Mouse (Mus musculus) spleen, adult 10 weeks (tissue): ENCODE measurements around the gene Ppt2. TPM values are rescaled to one million over a fixed set of nuclear protein-coding genes. Genes with fewer than 3 reads are reported as not detected.

Experiments used
- polyA plus RNA-seq: library from polyadenylated mRNA; stranded (reverse); fragments of 350-450 nt; fragmentation: Illumina TruSeq; extraction: RNeasy Lipid Tissue Mini Kit (QIAGEN cat#74804); gene quantifications from one replicate; pipeline ENCODE4 v1.2.3, GENCODE M21; 2015; ENCODE audit warnings: low replicate concordance; ENCODE audit not compliant: insufficient read depth

Gene Ppt2
- polyA plus RNA-seq, result 30.0 TPM

GRCm38 (mm10) chr17:34627943-34628643 is at the start of gene Ppt2:
Gene Ppt2, minus strand, starts transcription at chr17:34628510.

GRCm38 (mm10) chr17:34670235-34670634 is 41.9 kb upstream of the Ppt2 start, which contains the start of gene Tnxb:
Gene Tnxb, plus strand, starts transcription at chr17:34670535.

GRCm38 (mm10) chr17:34646906-34647787 is 18.8 kb upstream of the Ppt2 start, which contains the start of gene Atf6b:
Gene Atf6b, plus strand, starts transcription at chr17:34647146.

GRCm38 (mm10) chr17:34644608-34645007 is 16.3 kb upstream of the Ppt2 start, which contains the start of gene Fkbpl:
Gene Fkbpl, plus strand, starts transcription at chr17:34644764.

GRCm38 (mm10) chr17:34629221-34629751 is 976 bp upstream of the Ppt2 start, which contains the start of gene Prrt1:
Gene Prrt1, plus strand, starts transcription at chr17:34629533.

GRCm38 (mm10) chr17:34615871-34616270 is 12.4 kb downstream of the Ppt2 start, which contains the start of gene Egfl8:
Gene Egfl8, minus strand, starts transcription at chr17:34615971.

GRCm38 (mm10) chr17:34604061-34604508 is 24.2 kb downstream of the Ppt2 start, which contains the start of gene Agpat1:
Gene Agpat1, plus strand, starts transcription at chr17:34604262.

GRCm38 (mm10) chr17:34603375-34604060 is 24.8 kb downstream of the Ppt2 start, which contains the start of gene Rnf5:
Gene Rnf5, minus strand, starts transcription at chr17:34603690.

GRCm38 (mm10) chr17:34597566-34598095 is 30.7 kb downstream of the Ppt2 start, which contains the start of gene Ager:
Gene Ager, plus strand, starts transcription at chr17:34597862.

GRCm38 (mm10) chr17:34591029-34591993 is 37.0 kb downstream of the Ppt2 start, which contains the start of gene Pbx2:
Gene Pbx2, plus strand, starts transcription at chr17:34591266.

GRCm38 (mm10) chr17:34589681-34590101 is 38.6 kb downstream of the Ppt2 start, which contains the start of gene Gpsm3:
Gene Gpsm3, plus strand, starts transcription at chr17:34589806.

Other genes with a start within 250 kb of the Ppt2 start
- gene BC051142, start 229.7 kb downstream of the Ppt2 start, polyA plus RNA-seq, result 14.9 TPM
- gene Btnl4, start 151.2 kb downstream of the Ppt2 start, polyA plus RNA-seq, result 1.8 TPM
- 3.5 TPM for gene Btnl6, start 111.2 kb downstream of the Ppt2 start, polyA plus RNA-seq
- gene Notch4, start 64.2 kb downstream of the Ppt2 start, polyA plus RNA-seq, result 2.9 TPM
- 186 TPM for gene Gpsm3, start 38.7 kb downstream of the Ppt2 start, polyA plus RNA-seq
- 42.5 TPM for gene Pbx2, start 37.2 kb downstream of the Ppt2 start, polyA plus RNA-seq
- 4.0 TPM for gene Ager, start 30.6 kb downstream of the Ppt2 start, polyA plus RNA-seq
- gene Rnf5, start 24.8 kb downstream of the Ppt2 start, polyA plus RNA-seq, result 37.5 TPM
- 22.9 TPM for gene Agpat1, start 24.2 kb downstream of the Ppt2 start, polyA plus RNA-seq
- gene Egfl8, start 12.5 kb downstream of the Ppt2 start, polyA plus RNA-seq, result 2.1 TPM
- gene Prrt1, start 1.0 kb upstream of the Ppt2 start, polyA plus RNA-seq, result 4.6 TPM
- gene Fkbpl, start 16.3 kb upstream of the Ppt2 start, polyA plus RNA-seq, result 9.4 TPM
- gene Atf6b, start 18.6 kb upstream of the Ppt2 start, polyA plus RNA-seq, result 16.5 TPM
- gene Tnxb, start 42.0 kb upstream of the Ppt2 start, polyA plus RNA-seq, result 5.1 TPM
- gene C4b, start 115.4 kb upstream of the Ppt2 start, polyA plus RNA-seq, result 87.9 TPM
- gene Cyp21a1, start 176.1 kb upstream of the Ppt2 start, polyA plus RNA-seq, result 1.4 TPM
- 32.1 TPM for gene Stk19, start 208.4 kb upstream of the Ppt2 start, polyA plus RNA-seq
- gene Dxo, start 208.5 kb upstream of the Ppt2 start, polyA plus RNA-seq, result 22.4 TPM
- 31.3 TPM for gene Skiv2l, start 221.7 kb upstream of the Ppt2 start, polyA plus RNA-seq
- 16.3 TPM for gene Nelfe, start 221.9 kb upstream of the Ppt2 start, polyA plus RNA-seq
- gene Cfb, start 234.0 kb upstream of the Ppt2 start, polyA plus RNA-seq, result 101 TPM